Mouse (Mus musculus) midbrain, postnatal 0 days (tissue): ENCODE results near the gene Arhgap6. TPM values are rescaled to one million over a fixed set of nuclear protein-coding genes. Genes with fewer than 3 reads are reported as not detected.

ENCODE experiments used
- ATAC-seq: fragments of 200-750 bp; cut with Nextera tagmentation; 2 replicates; pipeline ENCODE4 v1.8.0; 2017; ENCODE audit warnings: moderate number of reproducible peaks, mild to moderate bottlenecking, moderate TSS enrichment, moderate library complexity; ENCODE audit not compliant: low FRiP score
- DNase-seq: peaks from one replicate; pipeline ENCODE4 v3.0.0-alpha.2; 2015; ENCODE audit warnings: low spot score
- H3K27ac ChIP-seq: fragments of 300-500 bp; sonication (generic); 2 replicates; pipeline ENCODE4 v1.5.1; 2014; ENCODE audit warnings: low read depth, mild to moderate bottlenecking, low read length, mixed read lengths
- H3K27me3 ChIP-seq: fragments of 300-500 bp; sonication (generic); 2 replicates; pipeline ENCODE4 v1.6.1; 2014; ENCODE audit warnings: low read length, control low read depth, mixed read lengths; ENCODE audit not compliant: insufficient read depth
- H3K36me3 ChIP-seq: fragments of 300-500 bp; sonication (generic); 2 replicates; pipeline ENCODE4 v1.6.1; 2014; ENCODE audit warnings: low read length, control low read depth, mixed read lengths; ENCODE audit not compliant: insufficient read depth
- H3K4me1 ChIP-seq: fragments of 300-500 bp; sonication (generic); 2 replicates; pipeline ENCODE4 v1.6.1; 2014; ENCODE audit warnings: mild to moderate bottlenecking, control low read depth, antibody characterized with exemption, low read length, mixed read lengths; ENCODE audit not compliant: insufficient read depth
- H3K4me2 ChIP-seq: fragments of 300-500 bp; sonication (generic); 2 replicates; pipeline ENCODE4 v1.6.1; 2014; ENCODE audit warnings: low read depth, mild to moderate bottlenecking, low read length, mixed read lengths; ENCODE audit not compliant: poor library complexity, severe bottlenecking
- H3K4me3 ChIP-seq: fragments of 300-500 bp; sonication (generic); 2 replicates; pipeline ENCODE4 v1.5.1; 2014; ENCODE audit warnings: low read depth, mild to moderate bottlenecking, low read length, moderate library complexity
- H3K9ac ChIP-seq: fragments of 300-500 bp; sonication (generic); replicated peaks from 2 replicates; pipeline ENCODE4 v1.6.1; 2014; ENCODE audit warnings: mild to moderate bottlenecking, low read length, moderate library complexity, mixed read lengths; ENCODE audit not compliant: poor library complexity, severe bottlenecking
- H3K9me3 ChIP-seq: fragments of 300-500 bp; sonication (generic); 2 replicates; pipeline ENCODE4 v1.6.1; 2016; ENCODE audit warnings: low read length, control low read depth
- CTCF ChIP-seq: IDR thresholded peaks from 2 replicates; pipeline ENCODE4 v1.5.1; 2016; ENCODE audit warnings: antibody characterized with exemption, mild to moderate bottlenecking
- WGBS: fragments of 180-500 bp; shearing (Covaris S2); extraction: QIAGEN DNeasy Blood & Tissue Kit; methylation state at CpG from one replicate; pipeline ENCODE4 v1.1.7; 2014; 5-methylcytosine and 5-hydroxymethylcytosine counted together
- polyA plus RNA-seq: library from polyadenylated mRNA; unstranded; fragments of >200 nt; fragmentation: Nextera tagmentation; extraction: Ambion mirVana; gene quantifications from 2 replicates; pipeline ENCODE4 v1.2.1, GENCODE M21; 2015
- total RNA-seq: library from RNA; depleted of rRNA; stranded (reverse); fragments of >200 nt; gene quantifications from 2 replicates; pipeline ENCODE4 v1.2.3, GENCODE M21; 2014

Gene Arhgap6
- total and polyA plus RNA-seq, 2 experiments from 2014 or later: 0.93 to 2.1 TPM

- Histone ChIP-seq H3K4me3 (no peak overlapping the region), H3K9ac (no peak overlapping the region), H3K36me3 (no peaks in the 10 kb centered on the region), H3K27ac (no peak overlapping the region), H3K27me3 (no peaks in the 10 kb centered on the region), H3K4me2 (no peak overlapping the region), H3K9me3 (no peaks in the 10 kb centered on the region), H3K4me1 (no peaks in the 10 kb centered on the region)
- no peak for TF ChIP-seq CTCF
- DNase-seq (no peak), ATAC-seq (no peak)
- 74% methylated on average over 3 of the region's 3 CpGs for WGBS
Measured at GRCm38 (mm10) chrX:168818858-168819257, 24.0 kb downstream of the Arhgap6 start.

DNA sequence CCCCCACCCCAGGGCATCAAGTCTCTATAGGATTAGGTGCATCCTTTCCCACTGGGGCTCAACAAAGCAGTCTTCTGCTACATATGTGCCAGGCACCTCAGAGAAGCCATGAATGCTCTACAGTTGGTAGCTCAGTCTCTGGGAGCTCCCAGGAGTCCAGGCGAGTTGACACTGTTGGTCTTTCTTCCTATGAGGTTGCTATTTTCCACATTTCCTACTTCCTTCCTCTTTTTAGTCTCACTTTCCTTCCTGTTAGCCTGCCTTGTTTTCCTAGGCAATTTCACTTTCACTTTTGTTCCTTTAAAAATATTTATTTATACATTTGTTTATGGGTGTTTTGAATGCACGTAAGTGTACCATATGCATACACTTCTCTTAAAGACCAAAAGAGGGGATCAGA lies 29.3 kb downstream of the Arhgap6 start:
- ATAC-seq (no peak), DNase-seq (no peak)
- Histone ChIP-seq H3K9me3 (no peaks in the 10 kb centered on the region), H3K36me3 (no peaks in the 10 kb centered on the region), H3K4me1 (no peaks in the 10 kb centered on the region), H3K4me3 (no peak overlapping the region), H3K27ac (no peak overlapping the region), H3K27me3 (no peaks in the 10 kb centered on the region; the same call in 1 of the 2 replicates), H3K4me2 (no peak overlapping the region), H3K9ac (no peak overlapping the region)
- WGBS: 84% methylated on average over 2 of the region's 2 CpGs
- TF ChIP-seq CTCF: no peak

DNA sequence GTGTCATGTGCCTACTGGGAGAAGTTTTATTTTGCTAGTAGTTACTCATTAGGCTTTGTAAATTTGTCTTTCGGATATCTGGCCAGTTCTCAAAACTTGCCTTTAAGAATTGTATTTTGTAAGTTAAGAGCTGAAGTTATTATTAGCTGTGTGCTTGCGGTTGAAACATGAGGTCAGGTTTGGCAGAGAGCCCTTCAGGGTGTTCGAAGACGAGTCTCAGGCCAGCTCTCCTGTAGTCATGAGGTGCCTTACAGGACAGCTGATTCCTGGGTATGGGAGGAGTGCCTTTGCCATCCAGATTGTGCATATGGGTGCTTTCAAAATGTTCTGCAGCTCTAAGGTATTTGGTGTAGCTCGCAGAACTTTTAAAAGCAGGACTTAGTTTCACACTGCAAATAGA lies 37.4 kb downstream of the Arhgap6 start:
- TF ChIP-seq CTCF: no peak
- Histone ChIP-seq H3K36me3 (no peaks in the 10 kb centered on the region), H3K4me1 (no peaks in the 10 kb centered on the region), H3K4me3 (no peak overlapping the region), H3K9ac (no peak overlapping the region), H3K27ac (no peak overlapping the region), H3K4me2 (no peak overlapping the region), H3K9me3 (no peaks in the 10 kb centered on the region), H3K27me3 (no peaks in the 10 kb centered on the region; the same call in 1 of the 2 replicates)
- DNase-seq (no peak), ATAC-seq (no peak)
- WGBS: 86% methylated on average over 5 of the region's 5 CpGs

GRCm38 (mm10) chrX:168848062-168848461 lies 53.2 kb downstream of the Arhgap6 start:
- H3K4me1 ChIP-seq: no peaks in the 10 kb centered on the region
- no peak overlapping the region for H3K27ac ChIP-seq
- ATAC-seq (no peak), DNase-seq (no peak)
- no peak overlapping the region for H3K9ac ChIP-seq
- peaks cover 5% of the 10 kb centered on the region; the same call in 1 of the 2 replicates for H3K27me3 ChIP-seq
- H3K4me2 ChIP-seq: no peak overlapping the region
- H3K36me3 ChIP-seq: no peaks in the 10 kb centered on the region
- no peak for TF ChIP-seq CTCF
- no peak overlapping the region for H3K4me3 ChIP-seq
- no peaks in the 10 kb centered on the region for H3K9me3 ChIP-seq

GRCm38 (mm10) chrX:168874688-168875087 lies 79.8 kb downstream of the Arhgap6 start:
- no peaks in the 10 kb centered on the region for H3K36me3 ChIP-seq
- no peak overlapping the region for H3K4me3 ChIP-seq
- WGBS: 30% methylated on average over 1 of the region's 1 CpGs
- no peaks in the 10 kb centered on the region for H3K9me3 ChIP-seq
- H3K4me1 ChIP-seq: no peaks in the 10 kb centered on the region
- H3K27me3 ChIP-seq: no peaks in the 10 kb centered on the region
- H3K9ac ChIP-seq: no peak overlapping the region
- no peak for TF ChIP-seq CTCF
- H3K4me2 ChIP-seq: no peak overlapping the region
- ATAC-seq (no peak), DNase-seq (no peak)
- H3K27ac ChIP-seq: no peak overlapping the region

- Histone ChIP-seq H3K36me3 (no peaks in the 10 kb centered on the region), H3K4me1 (no peaks in the 10 kb centered on the region), H3K9ac (no peak overlapping the region), H3K27me3 (no peaks in the 10 kb centered on the region), H3K4me2 (no peak overlapping the region), H3K27ac (no peak overlapping the region), H3K9me3 (no peaks in the 10 kb centered on the region), H3K4me3 (no peak overlapping the region)
- DNase-seq (no peak), ATAC-seq (no peak)
- no peak for TF ChIP-seq CTCF
- 66% methylated on average over 2 of the region's 2 CpGs for WGBS
Measured at GRCm38 (mm10) chrX:168903557-168903956, 108.7 kb downstream of the Arhgap6 start.
